Mouse (Mus musculus) A20 (cell line): ENCODE measurements around the gene Adprhl1.

Source experiments
- DNase-seq: peaks from one replicate; pipeline ENCODE4 v3.0.0-alpha.2; 2011; ENCODE audit warnings: low read depth, low spot score

Gene Adprhl1

GRCm38 (mm10) chr8:13197493-13197892 is 56.5 kb downstream of the Adprhl1 start:
- DNase-seq = no peak

- DNase-seq = no peak
Observed at GRCm38 (mm10) chr8:13194818-13195217, 59.1 kb downstream of the Adprhl1 start.

GRCm38 (mm10) chr8:13190235-13190634 is 63.7 kb downstream of the Adprhl1 start:
- no peak for DNase-seq

GRCm38 (mm10) chr8:13188857-13189256 is 65.1 kb downstream of the Adprhl1 start:
- DNase-seq = no peak

GRCm38 (mm10) chr8:13188052-13188555 is 65.9 kb downstream of the Adprhl1 start:
- DNase-seq = no peak

- no peak for DNase-seq
Observed at GRCm38 (mm10) chr8:13187638-13188037, 66.3 kb downstream of the Adprhl1 start.

GRCm38 (mm10) chr8:13187229-13187628 is 66.7 kb downstream of the Adprhl1 start:
- DNase-seq = no peak

GRCm38 (mm10) chr8:13186819-13187218 is 67.1 kb downstream of the Adprhl1 start:
- no peak for DNase-seq

- DNase-seq = no peak
Observed at GRCm38 (mm10) chr8:13181691-13181976, 72.3 kb downstream of the Adprhl1 start.

GRCm38 (mm10) chr8:13180911-13181690 is 72.9 kb downstream of the Adprhl1 start:
- no peak for DNase-seq

GRCm38 (mm10) chr8:13180408-13180807 is 73.6 kb downstream of the Adprhl1 start:
- DNase-seq = no peak

GRCm38 (mm10) chr8:13179948-13180347 is 74.0 kb downstream of the Adprhl1 start:
- no peak for DNase-seq

GRCm38 (mm10) chr8:13179482-13179881 is 74.5 kb downstream of the Adprhl1 start:
- no peak for DNase-seq

GRCm38 (mm10) chr8:13178137-13178536 is 75.8 kb downstream of the Adprhl1 start:
- no peak for DNase-seq

- no peak for DNase-seq
Observed at GRCm38 (mm10) chr8:13177173-13177852, 76.6 kb downstream of the Adprhl1 start.

GRCm38 (mm10) chr8:13175650-13176049 is 78.3 kb downstream of the Adprhl1 start:
- no peak for DNase-seq

GRCm38 (mm10) chr8:13174811-13175210 is 79.2 kb downstream of the Adprhl1 start:
- DNase-seq = no peak

- DNase-seq = no peak
Observed at GRCm38 (mm10) chr8:13174305-13174704, 79.7 kb downstream of the Adprhl1 start.
